Mouse (Mus musculus) adrenal gland, postnatal 25 days (tissue): ENCODE data around the gene Hmcn2. TPM values are rescaled to one million over a fixed set of nuclear protein-coding genes. Genes with fewer than 3 reads are reported as not detected.

Source experiments
- DNase-seq: peaks from one replicate; pipeline ENCODE4 v3.0.0; 2021; ENCODE audit warnings: mixed read lengths
- total RNA-seq: library from RNA; stranded (reverse); gene quantifications from 2 replicates; pipeline ENCODE4 v1.2.3, GENCODE M21; 2021

The Hmcn2 gene
- total RNA-seq, 1 experiment from 2014 or later, result 0.76 TPM

DNA sequence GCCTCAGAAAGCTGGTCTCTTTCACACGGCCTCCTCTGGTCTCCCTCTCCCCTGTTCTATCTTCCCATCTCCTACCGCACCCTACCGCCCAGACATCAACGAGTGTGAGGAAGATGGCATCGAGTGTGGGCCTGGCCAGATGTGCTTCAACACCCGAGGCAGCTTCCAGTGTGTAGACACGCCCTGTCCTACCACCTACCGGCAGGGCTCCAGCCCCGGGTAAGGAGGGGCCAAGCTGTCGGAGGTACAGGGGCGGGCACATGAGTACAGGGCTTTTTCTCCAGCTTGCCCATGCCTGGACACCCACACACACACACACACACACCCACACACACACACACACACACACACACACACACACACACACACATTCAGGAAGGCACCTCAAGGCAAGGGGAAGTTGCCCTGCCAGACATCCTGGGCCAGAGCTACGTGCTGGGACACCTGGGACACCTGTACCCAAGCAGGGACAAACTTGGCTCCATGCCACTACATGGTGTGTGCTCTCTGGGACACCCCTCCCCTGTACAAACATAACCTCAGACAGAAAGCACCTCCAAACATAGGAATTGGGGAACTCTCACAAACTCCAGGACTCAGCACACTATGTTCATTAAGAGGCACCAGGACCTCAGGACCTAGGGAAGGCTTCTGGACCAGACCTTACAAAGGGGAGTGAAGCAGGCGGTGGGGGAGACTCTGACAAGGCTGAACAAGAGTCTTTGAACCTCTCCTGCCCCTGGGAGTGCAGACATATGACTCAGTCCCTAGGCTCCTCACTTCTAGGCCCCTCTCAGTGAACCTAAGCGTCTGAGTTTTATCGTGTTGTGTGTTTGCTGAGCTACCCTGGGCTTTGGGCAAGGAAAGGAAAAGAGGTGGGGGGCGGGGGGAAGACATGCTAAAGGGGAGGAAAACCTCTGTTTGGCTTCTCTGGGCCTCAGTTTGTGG is 145.0 kb downstream of the Hmcn2 start:
- no peak for DNase-seq

DNA sequence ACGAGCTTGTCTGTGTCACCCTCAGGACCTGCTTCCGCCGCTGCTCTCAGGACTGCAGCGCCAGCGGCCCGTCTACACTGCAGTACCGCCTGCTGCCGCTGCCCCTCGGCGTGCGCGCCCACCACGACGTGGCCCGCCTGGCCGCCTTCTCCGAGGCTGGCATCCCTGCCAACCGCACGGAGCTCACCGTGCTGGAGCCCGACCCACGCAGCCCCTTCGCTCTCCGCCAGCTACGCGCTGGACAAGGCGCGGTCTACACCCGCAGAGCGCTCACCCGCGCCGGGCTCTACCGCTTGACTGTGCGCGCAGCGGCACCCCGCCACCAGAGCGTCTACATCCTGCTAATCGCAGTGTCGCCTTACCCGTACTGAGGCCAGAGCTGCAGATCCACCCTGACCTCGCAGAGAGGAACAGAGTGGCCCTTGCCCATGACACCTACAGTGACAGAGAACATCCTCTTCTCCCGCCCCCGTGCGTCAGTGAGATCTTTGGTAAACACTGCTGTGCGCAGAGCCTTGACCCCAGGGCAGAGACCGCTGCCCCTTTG is 145.9 kb downstream of the Hmcn2 start:
- DNase-seq, result peak; percentile 29

DNA sequence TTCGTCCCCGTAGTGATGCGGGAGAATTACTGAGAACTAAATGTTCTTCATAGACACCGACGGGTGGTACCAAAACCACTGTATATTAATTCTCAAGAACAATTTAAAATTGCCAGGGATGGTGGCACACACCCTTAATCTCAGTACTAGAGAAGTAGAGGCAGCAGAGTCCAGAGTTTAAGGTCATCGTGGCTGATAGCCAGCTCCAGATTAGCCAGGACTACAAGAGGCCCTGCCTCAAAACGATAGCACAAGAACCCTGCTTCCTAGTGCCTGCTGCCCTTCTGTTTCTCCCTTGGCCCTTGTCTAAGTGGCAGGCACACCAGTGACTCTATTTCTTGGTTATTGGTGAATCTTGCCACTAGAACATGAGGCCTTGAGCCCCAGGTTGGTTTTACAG is 146.7 kb downstream of the Hmcn2 start:
- DNase-seq, result no peak

DNA sequence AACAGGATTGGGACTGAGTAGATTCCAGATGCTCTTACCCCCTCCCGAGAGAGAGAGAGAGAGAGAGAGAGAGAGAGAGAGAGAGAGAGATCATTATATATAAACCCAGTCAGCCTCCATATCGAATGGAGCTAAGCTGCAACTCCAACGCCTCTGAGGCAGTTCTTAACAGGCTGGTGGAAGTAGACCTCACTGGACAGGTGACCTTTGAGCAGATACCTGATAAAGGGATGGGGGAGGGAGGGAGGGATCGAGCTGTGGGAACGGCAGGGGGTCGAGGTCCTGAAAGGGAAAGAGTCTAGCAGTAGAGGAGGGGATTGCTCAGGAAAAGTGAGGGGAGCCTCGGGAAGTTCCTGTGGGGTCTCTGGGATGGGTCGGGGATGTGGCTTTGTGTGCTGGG is 147.8 kb downstream of the Hmcn2 start:
- no peak for DNase-seq

DNA sequence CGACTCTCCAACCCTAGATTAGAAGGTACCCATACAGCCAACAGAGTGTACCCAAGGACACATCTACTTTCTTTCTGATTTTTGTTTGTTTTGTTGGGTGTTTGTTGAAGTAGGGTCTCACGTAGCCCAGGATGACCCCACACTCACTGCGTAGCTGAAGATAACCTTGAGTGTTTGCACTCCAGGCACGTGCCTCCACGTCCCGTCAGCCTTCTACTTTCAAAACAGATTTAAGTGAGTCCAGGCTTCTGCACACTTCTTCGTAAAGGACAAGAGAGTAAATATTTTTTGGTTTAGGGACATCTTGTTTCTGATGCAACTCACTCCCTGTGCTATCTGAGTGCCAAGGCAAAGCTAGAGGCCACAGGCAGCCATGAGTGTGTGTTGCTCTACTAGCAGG is 149.0 kb downstream of the Hmcn2 start:
- no peak for DNase-seq

DNA sequence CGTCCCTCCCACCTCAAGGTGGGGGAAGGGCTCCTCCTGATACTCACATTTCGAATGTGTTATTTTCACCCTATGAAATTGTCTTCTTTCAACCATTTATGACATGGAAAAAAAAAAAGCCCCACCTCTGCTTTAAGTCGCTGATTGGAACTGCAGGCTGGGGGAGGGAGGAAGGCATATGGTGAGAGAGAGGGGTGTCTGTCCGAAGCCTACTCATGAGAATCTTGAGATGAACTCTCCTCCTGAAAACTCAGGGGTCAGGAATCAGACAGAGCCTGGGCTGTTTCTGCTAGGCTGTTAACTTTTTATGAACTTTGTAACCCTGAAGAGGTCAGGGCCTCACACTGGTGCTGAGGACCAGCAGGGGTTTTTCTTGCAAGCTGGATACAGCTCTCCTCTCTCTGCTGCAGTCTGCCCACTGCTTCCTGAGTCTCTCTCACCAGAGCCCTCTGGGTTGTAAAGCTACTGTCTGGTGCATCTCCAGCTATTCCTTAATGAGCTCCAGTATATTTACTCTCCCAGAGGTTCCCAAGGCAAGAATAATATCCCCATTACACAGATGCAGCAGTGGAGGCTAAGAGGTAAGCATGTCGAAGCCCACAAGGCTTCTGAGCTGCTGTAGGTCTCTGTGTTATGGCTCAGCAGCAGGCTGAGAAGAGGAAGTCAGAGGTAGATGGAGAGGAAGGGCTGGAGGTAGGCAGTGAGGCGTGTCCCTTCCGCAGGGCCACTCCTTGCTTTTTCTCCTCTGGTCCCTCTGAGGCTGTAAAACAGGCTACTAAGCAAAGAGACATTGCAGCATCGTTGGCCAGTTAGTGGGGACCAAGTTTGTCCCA is 149.7 kb downstream of the Hmcn2 start:
- DNase-seq, result no peak

DNA sequence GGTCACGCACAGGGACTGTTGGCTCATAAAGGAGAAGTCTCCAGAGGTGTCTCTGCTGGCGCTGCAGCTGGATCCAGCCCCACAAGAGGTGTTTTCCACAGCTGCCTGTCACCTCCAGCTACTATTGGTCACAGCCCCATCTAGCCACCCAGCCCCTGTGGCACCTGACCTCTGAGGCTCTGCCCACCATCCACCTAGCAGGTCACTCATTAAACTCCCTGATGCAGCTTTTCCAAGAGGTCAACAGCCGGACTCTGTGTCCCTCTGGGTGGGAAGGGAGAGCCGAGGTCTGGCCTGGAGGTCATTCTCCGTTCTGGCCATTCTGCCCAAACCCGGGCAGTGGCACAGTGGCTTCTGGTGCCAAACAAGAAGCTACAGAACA is 150.3 kb downstream of the Hmcn2 start:
- DNase-seq, result no peak

DNA sequence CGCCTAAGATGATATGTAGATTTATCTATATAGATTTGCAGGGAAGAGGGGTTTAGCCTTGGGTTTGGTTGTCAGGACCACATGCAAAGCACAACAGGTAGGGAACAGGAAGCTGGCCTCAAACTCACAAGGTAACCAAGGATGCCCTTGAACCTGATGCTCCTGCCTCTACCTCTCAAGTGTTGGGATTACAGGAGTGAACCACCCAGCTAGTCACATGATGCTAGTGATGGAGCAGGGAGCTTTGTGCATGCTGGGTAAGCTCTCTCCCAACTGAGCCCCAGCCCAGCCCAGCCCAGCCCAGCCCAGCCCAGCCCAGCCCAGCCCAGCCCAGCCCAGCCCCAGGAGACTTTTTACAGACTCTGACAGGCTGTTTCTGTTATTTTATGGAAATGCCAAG is 153.2 kb downstream of the Hmcn2 start:
- DNase-seq, result no peak

DNA sequence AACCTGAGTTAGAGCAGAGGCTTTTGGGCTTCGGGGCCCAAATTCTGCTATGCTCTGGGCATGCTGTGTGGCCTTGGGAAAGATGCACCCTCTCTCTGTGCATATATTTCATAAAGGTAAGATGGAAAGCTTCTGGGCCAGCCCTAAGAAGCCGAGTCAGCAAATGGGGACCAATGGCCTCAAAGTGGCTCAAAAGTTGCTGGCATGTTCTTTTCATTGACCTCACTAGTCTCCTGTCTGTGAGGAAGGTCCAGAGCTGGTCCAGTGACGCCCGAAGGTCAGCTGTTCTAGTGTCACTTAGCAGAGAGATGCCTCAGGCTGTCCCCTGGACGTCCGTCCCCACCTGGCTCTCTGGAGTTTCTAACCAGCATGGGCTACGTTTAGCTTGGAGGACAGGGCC is 154.6 kb downstream of the Hmcn2 start:
- DNase-seq, result no peak

DNA sequence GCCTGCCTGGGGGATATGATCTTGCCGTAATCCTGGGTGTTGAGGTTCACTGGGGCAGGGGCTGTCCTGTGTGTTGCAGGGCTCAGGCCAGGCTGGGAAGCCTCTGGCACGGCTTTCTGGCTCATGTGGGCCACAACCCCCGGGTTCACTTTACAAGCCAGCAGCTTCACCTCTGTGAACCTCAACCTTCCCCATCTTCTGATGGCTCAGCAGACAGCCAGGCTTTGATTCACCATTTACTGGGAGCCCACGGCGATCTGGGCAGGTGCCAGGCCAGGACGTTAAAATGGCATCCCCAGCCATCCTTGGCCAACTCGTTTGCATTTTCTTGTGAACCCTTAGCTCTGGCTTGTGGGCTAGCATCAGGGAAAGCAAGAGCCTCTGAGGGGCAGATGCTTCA is 155.3 kb downstream of the Hmcn2 start:
- DNase-seq, result no peak

DNA sequence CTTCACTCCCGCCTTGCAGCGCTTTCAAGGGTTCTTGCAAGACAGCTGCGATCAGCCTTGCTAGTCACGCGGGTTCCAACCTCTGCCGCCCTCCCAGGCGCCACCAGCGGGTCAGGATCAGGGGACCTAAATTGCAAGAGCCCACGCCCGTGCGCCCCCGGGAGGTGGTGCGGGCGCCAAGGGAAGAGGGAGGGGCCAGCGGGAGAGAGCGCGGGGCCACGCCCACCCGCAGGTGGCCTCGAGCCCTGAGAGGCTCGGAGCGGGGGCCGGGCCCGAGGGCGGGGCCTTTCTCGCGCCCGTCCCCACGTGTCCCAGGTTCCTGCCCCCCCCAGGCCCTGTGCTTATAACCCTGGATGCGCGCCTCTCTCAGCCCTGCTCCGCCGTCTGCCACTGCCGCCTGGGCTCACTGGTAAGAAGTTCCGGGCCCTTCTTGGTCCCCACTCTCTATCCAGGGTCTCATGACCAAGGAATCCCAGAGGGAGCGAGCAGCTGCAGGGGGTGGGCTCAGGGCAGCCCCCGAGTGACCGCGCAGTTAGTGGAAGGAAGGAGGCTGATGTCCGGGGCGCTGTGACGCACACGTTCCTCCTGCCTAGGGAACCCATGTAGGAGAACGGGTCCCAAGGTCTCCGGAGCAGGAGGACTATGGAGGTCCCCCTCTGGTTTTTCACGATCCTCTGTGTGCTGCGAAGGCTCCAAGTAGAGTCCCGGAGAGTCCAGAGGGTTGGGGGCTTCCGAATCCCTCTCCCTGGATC is 155.9 kb downstream of the Hmcn2 start, which contains the start of gene Ass1:
Ass1 (plus strand) TSS at position 277 of the 752 bp plus-strand sequence.
- peak; percentile 79 for DNase-seq

DNA sequence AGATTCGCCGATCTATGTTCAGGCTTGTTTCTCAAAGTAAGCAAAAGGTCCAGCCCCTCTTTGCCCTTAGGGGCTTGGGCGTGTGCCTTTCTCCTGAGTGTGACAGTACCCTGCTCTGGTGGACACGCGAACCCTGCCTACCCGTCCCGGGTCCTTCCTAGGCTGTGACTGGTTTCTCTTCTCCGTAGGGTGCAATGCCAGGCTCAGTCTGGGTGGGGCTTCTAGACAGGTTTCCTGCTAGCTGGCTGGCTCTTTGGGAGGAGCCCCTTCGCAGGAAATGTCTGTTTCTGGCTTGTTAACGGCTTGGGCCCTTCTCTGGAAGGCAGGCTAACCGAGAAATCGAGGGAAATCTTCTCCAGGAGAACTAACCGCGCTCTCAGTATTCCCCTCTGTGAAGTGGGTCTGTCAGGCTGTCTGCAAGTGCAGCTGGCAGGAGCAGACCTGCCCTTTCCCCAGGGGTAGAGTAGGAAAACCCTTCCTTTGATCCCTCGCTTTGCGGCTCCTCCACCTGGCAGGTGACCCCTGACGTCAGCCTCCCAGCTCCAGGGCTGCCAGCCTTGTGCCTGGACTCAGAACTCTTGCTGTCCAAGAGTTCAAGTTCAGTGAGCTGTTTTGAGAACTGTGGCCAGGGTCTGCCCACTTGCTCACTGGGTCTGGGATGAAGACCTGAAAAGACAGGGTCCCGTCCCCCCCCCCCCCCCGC is 156.6 kb downstream of the Hmcn2 start:
- no peak for DNase-seq

DNA sequence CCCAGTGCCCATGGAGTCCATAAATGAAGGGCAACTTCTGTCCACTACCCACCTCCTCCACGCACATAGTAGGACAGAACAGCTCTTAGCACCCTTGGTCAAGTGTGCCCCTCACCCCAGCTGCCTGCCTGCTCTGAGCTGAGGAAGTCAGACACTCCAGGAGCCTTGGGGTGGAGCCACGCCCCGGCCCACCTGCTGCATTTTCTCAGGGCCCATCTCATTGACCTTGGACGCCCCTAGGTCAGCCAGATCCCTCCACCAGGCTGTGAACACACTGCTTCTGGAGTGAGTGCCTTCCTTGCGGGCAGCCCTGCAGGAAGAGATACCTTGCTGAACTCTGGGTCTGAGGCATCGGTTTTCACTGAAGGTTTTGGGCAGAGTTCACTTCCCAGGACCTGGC is 157.4 kb downstream of the Hmcn2 start:
- DNase-seq, result no peak

DNA sequence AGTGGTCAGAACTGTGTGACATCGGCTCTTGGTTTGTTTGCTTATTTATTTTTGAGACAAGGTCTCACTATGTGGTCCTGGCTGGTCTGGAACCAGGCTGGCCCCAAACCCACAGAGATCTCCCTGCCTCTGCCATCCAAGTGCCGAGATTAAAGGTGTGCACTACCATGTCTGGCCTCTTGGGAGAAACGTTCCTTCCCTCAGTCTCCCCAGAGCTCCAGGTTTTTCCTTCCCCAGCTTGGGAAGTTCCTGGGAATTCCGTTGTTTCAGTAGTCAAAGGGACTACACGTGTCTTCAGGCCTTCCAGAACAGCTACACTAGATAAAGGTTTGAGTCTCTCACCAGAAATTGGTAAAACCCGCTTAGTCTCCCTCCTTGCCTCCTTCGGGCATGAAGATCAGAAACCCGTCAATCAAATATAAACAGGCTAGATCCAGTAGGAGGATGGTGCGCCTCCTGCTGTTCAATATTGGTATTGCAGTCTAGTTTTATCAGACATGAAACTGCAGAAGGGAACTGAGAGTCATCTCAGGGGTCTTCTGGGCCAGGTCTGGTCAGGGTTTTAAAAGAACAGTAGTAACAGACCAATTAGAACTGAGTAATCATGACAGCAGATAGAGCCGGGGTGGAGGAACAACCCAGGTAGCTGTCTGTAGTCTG is 158.3 kb downstream of the Hmcn2 start:
- no peak for DNase-seq

DNA sequence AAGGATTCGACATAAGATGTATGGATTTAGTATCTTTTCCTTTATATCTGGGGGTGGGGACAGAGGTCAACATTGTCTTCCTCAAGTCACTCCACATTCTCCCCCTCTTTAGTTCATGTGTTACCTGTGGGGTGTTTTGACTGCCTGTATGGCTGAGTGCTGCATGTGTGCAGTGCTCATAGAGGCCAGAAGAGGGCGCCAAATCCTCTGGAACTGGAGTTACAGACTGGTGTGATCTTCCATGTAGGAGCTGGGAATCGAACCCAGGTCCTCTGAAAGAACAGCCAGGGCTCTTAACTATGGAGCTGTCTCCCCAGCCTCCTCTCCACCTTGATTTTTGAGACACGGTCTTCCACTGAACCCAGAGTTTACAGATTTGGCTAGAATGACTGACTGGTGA is 159.7 kb downstream of the Hmcn2 start:
- DNase-seq, result no peak

DNA sequence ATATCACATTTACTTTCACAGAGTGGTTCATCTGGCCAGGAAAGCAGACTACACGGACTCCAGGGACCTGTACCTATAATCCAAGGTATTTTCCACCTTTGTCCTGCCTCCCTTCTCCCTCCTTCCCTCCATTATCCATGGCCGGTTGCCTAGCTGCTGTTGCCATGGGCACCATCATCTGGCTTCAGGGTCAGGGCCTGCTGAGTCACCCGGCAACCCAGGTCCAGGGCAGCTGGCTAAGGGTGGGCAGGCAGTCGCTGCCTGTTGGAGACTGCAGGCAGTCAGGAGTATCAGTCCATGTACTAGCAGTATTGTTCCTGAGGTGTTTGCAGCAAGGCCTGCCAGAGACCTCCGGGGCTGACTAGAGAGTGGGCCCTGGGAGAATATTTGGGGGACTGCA is 160.5 kb downstream of the Hmcn2 start:
- peak; percentile 64 for DNase-seq

DNA sequence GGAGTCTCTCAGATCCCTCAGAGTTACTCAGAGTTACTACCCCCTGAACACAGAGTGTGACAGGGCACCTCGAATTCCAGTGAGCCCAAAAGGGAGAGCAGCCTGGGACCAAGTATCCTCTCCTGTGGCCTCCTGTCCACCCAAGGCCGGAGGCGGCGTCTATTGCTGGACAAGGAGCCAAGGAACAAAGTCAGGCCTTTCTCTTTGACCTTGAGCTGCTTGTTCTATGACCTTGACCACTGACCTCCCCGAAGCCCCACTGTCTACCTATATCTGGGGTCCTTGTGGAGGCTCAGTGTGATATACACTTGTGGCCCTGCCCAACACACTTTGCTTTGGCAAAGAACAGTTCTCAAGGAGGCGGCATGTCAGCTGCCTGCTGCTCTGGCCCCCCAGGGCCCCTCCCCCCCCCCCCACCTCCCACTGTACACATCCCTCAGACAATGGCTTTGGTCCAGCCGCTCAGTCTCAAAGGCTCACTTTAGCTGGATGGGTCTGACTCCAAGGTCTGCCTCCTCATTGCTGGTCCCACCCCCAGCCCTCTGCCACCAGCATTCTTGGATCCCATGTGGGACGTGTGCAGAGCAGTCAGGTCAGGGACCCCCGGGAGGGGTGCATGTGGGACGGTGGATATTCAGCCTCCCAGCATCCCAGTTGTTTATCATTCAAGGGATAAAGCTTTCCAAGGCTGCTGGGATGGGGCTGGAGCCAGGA is 162.0 kb downstream of the Hmcn2 start:
- DNase-seq, result no peak

DNA sequence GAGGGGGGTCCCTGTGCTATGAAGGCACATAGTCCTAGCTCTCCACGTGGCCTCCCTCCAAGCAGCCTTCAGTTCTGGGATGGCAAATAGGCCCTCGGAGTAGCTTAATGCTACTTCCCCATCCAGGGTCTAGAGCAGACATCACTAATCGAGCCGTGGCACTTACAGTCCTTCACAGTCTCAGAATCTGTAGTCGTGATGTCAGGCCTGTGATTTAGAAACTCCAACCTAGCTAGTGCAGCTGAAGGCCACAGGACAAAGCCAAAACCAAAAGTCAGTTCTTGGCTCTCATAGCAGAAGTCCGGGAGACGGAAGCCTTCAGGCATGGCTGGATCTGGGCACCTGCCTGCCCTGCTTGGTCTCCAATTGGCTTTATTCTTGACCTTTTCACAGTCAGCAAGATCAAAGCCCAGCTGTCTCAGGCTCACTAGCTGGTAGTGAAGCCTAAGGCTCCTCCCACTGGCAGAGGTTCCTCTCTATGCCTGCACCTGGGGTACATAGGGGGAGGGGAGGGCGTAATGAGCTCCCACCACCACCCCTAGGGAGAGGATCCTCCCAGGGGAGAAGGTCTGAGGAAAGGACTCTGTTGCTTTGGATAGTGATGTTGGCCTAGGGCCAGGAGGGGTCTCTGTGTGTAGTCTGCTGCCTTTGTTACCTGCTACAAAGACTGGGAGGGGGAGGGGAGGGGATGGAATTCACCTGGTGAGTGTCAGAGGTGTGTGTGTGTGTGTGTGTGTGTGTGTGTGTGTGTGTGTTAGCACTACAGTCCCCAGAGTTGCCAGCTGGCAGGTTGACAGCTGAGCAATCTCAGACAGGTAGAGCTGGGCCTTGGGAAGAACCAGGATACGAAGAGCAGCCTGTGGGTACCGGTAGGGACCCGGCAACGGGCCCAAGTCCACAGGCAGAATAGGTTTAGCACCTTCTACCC is 163.3 kb downstream of the Hmcn2 start:
- DNase-seq, result no peak

DNA sequence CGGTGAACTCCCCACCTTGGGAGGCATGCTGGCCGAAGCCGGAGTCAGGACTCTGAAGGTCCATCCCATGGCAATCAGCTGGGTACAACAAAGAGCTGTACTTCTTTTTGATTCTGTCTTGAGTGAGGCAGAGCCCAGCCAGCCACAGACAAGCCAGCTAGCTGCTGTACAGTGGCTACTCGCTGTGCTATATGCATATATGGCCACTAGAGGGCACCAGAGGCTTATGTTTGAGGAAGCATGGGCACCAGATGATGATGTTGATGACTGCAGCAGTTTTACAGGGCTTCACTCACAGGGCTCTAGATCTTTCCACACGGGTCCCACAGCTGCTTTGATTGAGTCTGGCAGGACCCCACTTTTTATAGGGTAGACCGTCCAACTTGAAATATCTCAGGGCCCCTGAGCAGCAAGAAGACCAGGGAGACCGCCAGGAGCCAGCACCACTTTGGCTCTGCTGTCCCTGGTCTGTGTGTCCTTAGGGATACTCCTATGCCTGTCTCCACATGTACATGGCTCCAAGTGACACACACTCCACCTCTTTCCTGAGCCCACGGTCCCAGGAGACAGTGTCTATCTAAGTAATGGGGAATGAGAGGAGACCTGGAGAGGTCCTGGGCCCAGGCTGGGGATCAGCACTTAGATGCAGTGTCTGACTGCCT is 168.8 kb downstream of the Hmcn2 start:
- peak; percentile 79 for DNase-seq
